Mouse (Mus musculus): ENCODE measurements around the gene Cacna1d. TPM values are rescaled to one million over a fixed set of nuclear protein-coding genes. Genes with fewer than 3 reads are reported as not detected.

Gene Cacna1d
- polyA plus RNA-seq, 2 experiments = 4.9 to 13.0 TPM

- Histone ChIP-seq H3K36me3 (ENCODE audit: control insufficient read depth, insufficient read depth, low read length) (no peaks in the 10 kb centered on the region), H3K9me3 (ENCODE audit: control insufficient read depth, low read length) (no peaks in the 10 kb centered on the region), H3K4me3 (replicated peaks; ENCODE audit: low read length) (no peak overlapping the region), H3K4me2 (replicated peaks; ENCODE audit: low read depth, low read length, severe bottlenecking) (no peak overlapping the region), H3K9ac (ENCODE audit: low read depth, low read length, severe bottlenecking) (no peak overlapping the region), H3K27me3 (ENCODE audit: control insufficient read depth, insufficient read depth, low read length) (no peaks in the 10 kb centered on the region), H3K27ac (replicated peaks; ENCODE audit: low read depth, low read length) (no peak overlapping the region), H3K4me1 (ENCODE audit: control insufficient read depth, insufficient read depth, low read length) (no peaks in the 10 kb centered on the region)
- 83% methylated on average over 5 of the region's 5 CpGs for WGBS
- no peak for TF ChIP-seq POLR2A (IDR thresholded peaks at IDR 0.05; ENCODE audit: borderline replicate concordance, extremely low read depth, insufficient read depth, insufficient read length)
- DNase-seq (ENCODE audit: low spot score) (no peak), ATAC-seq (ENCODE audit: low FRiP score, low read depth) (no peak)
Observed at GRCm38 (mm10) chr14:30190308-30190971, 300.8 kb downstream of the Cacna1d start.

GRCm38 (mm10) chr14:30185616-30186274 lies 305.5 kb downstream of the Cacna1d start:
- no peak for DNase-seq (ENCODE audit: low spot score)
- peaks cover 27% of the 10 kb centered on the region for H3K4me1 ChIP-seq (ENCODE audit: control insufficient read depth, insufficient read depth, low read length)
- WGBS = 79% methylated on average over 6 of the region's 6 CpGs

GRCm38 (mm10) chr14:30184445-30185152 lies 306.7 kb downstream of the Cacna1d start:
- no peak for TF ChIP-seq POLR2A (IDR thresholded peaks at IDR 0.05; ENCODE audit: borderline replicate concordance, extremely low read depth, insufficient read depth, insufficient read length)
- DNase-seq (ENCODE audit: low spot score) = no peak
- H3K9me3 ChIP-seq (ENCODE audit: control insufficient read depth, low read length) = no peaks in the 10 kb centered on the region
- no peak overlapping the region for H3K9ac ChIP-seq (ENCODE audit: low read depth, low read length, severe bottlenecking)
- H3K27me3 ChIP-seq (ENCODE audit: control insufficient read depth, insufficient read depth, low read length) = no peaks in the 10 kb centered on the region
- no peak overlapping the region for H3K4me3 ChIP-seq (replicated peaks; ENCODE audit: low read length)
- ATAC-seq (ENCODE audit: low FRiP score, low read depth) = no peak
- no peak overlapping the region for H3K4me2 ChIP-seq (replicated peaks; ENCODE audit: low read depth, low read length, severe bottlenecking)
- no peaks in the 10 kb centered on the region for H3K36me3 ChIP-seq (ENCODE audit: control insufficient read depth, insufficient read depth, low read length)
- 61% methylated on average over 13 of the region's 13 CpGs for WGBS
- no peak overlapping the region for H3K27ac ChIP-seq (replicated peaks; ENCODE audit: low read depth, low read length)
- H3K4me1 ChIP-seq (ENCODE audit: control insufficient read depth, insufficient read depth, low read length) = peaks cover 27% of the 10 kb centered on the region

More at GRCm38 (mm10) chr14:30185616-30186274, 305.5 kb downstream of the Cacna1d start:
- Histone ChIP-seq H3K36me3 (ENCODE audit: control insufficient read depth, insufficient read depth, low read length) (no peaks in the 10 kb centered on the region), H3K27ac (replicated peaks; ENCODE audit: low read depth, low read length) (no peak overlapping the region), H3K9me3 (ENCODE audit: control insufficient read depth, low read length) (no peaks in the 10 kb centered on the region), H3K27me3 (ENCODE audit: control insufficient read depth, insufficient read depth, low read length) (no peaks in the 10 kb centered on the region), H3K4me3 (replicated peaks; ENCODE audit: low read length) (no peak overlapping the region), H3K4me2 (replicated peaks; ENCODE audit: low read depth, low read length, severe bottlenecking) (no peak overlapping the region), H3K9ac (ENCODE audit: low read depth, low read length, severe bottlenecking) (no peak overlapping the region)
- ATAC-seq (ENCODE audit: low FRiP score, low read depth) = no peak
- TF ChIP-seq POLR2A (IDR thresholded peaks at IDR 0.05; ENCODE audit: borderline replicate concordance, extremely low read depth, insufficient read depth, insufficient read length) = no peak

GRCm38 (mm10) chr14:30184013-30184412 lies 307.2 kb downstream of the Cacna1d start:
- Histone ChIP-seq H3K9me3 (ENCODE audit: control insufficient read depth, low read length) (no peaks in the 10 kb centered on the region), H3K4me3 (replicated peaks; ENCODE audit: low read length) (no peak overlapping the region), H3K36me3 (ENCODE audit: control insufficient read depth, insufficient read depth, low read length) (no peaks in the 10 kb centered on the region), H3K4me1 (ENCODE audit: control insufficient read depth, insufficient read depth, low read length) (peaks cover 27% of the 10 kb centered on the region), H3K9ac (ENCODE audit: low read depth, low read length, severe bottlenecking) (no peak overlapping the region), H3K4me2 (replicated peaks; ENCODE audit: low read depth, low read length, severe bottlenecking) (no peak overlapping the region), H3K27ac (replicated peaks; ENCODE audit: low read depth, low read length) (no peak overlapping the region), H3K27me3 (ENCODE audit: control insufficient read depth, insufficient read depth, low read length) (no peaks in the 10 kb centered on the region)
- WGBS = 58% methylated on average over 5 of the region's 5 CpGs
- no peak for ATAC-seq (ENCODE audit: low FRiP score, low read depth)
- no peak for DNase-seq (ENCODE audit: low spot score)
- TF ChIP-seq POLR2A (IDR thresholded peaks at IDR 0.05; ENCODE audit: borderline replicate concordance, extremely low read depth, insufficient read depth, insufficient read length) = no peak

Data from limb, embryonic 14.5 days (tissue).